Mouse (Mus musculus) CH12.LX (cell line): Measurements from ENCODE around the gene Vac14. TPM values are rescaled to one million over a fixed set of nuclear protein-coding genes. Genes with fewer than 3 reads are reported as not detected.

Source experiments
- DNase-seq: peaks from one replicate; pipeline ENCODE4 v3.0.0-alpha.2; 2013; ENCODE audit errors: extremely low read depth
- H3K27ac ChIP-seq: 2 replicates; pipeline ENCODE4 v1.5.1; 2012; ENCODE audit warnings: low read depth, mild to moderate bottlenecking, control low read depth, moderate library complexity; ENCODE audit not compliant: insufficient read depth
- H3K27me3 ChIP-seq: replicated peaks from 2 replicates; pipeline ENCODE3; 2012; ENCODE audit warnings: inconsistent platforms
- H3K36me3 ChIP-seq, 2 experiments: replicated peaks in 1 of 2; 2 replicates each; pipeline versions ENCODE3 to v1.6.1; 2012; ENCODE audit warnings: inconsistent platforms in 1 of 2, low read length in 1 of 2, mild to moderate bottlenecking in 1 of 2, mixed read lengths in 1 of 2, moderate library complexity in 1 of 2; ENCODE audit not compliant: control insufficient read depth in 1 of 2, insufficient read depth in 1 of 2
- H3K4me1 ChIP-seq, 2 experiments: 2 replicates each; pipeline ENCODE4 v1.6.1; 2012; ENCODE audit warnings: inconsistent platforms in 1 of 2, moderate library complexity in 1 of 2; ENCODE audit not compliant: insufficient read depth in 2 of 2, control insufficient read depth in 1 of 2
- H3K4me2 ChIP-seq: 2 replicates; pipeline ENCODE4 v1.6.1; 2012; ENCODE audit warnings: low read depth, mild to moderate bottlenecking, control low read depth; ENCODE audit not compliant: poor library complexity, insufficient read depth, severe bottlenecking
- H3K4me3 ChIP-seq, 3 experiments: fragments of 150-350 bp in 1 of 3; sonication (generic) in 1 of 3; replicated peaks in 1 of 3; 2 replicates each; pipeline versions ENCODE3 to v1.5.1; 2011 to 2012; ENCODE audit warnings: low read depth in 2 of 3, low read length in 2 of 3, mild to moderate bottlenecking in 2 of 3, moderate library complexity in 2 of 3, control low read depth in 1 of 3, improper control_type of control experiment in 1 of 3, inconsistent platforms in 1 of 3, mixed read lengths in 1 of 3; ENCODE audit not compliant: poor library complexity in 1 of 3
- H3K79me2 ChIP-seq: replicated peaks from 2 replicates; pipeline ENCODE4 v1.6.1; 2012; ENCODE audit warnings: mild to moderate bottlenecking, moderate library complexity; ENCODE audit not compliant: control insufficient read depth, poor library complexity, insufficient read depth, severe bottlenecking; ENCODE audit errors: extremely low read depth
- H3K9ac ChIP-seq: 2 replicates; pipeline ENCODE4 v1.6.1; 2012; ENCODE audit warnings: low read depth, mild to moderate bottlenecking, control low read depth, moderate library complexity; ENCODE audit not compliant: insufficient read depth
- H3K9me3 ChIP-seq: replicated peaks from 2 replicates; pipeline ENCODE3; 2012; ENCODE audit warnings: low read length, inconsistent platforms, mixed read lengths
- CHD2 ChIP-seq: IDR thresholded peaks from 2 replicates; pipeline ENCODE4 v1.6.1; 2011; ENCODE audit warnings: low read length, improper control_type of control experiment
- EP300 ChIP-seq: IDR thresholded peaks from 2 replicates; pipeline ENCODE4 v1.6.1; 2011; ENCODE audit warnings: low read length, improper control_type of control experiment
- ETS1 ChIP-seq: conservative IDR thresholded peaks from 2 replicates; pipeline ENCODE4 v1.6.1; 2012; ENCODE audit warnings: low read depth, mild to moderate bottlenecking, inconsistent platforms, low read length, improper control_type of control experiment, moderate library complexity
- GABPA ChIP-seq: IDR thresholded peaks from 2 replicates; pipeline ENCODE4 v1.6.1; 2012; ENCODE audit warnings: low read depth, low read length, improper control_type of control experiment, inconsistent platforms; ENCODE audit not compliant: insufficient replicate concordance
- JUN ChIP-seq: IDR thresholded peaks from 2 replicates; pipeline ENCODE4 v1.6.1; 2011; ENCODE audit warnings: low read depth, mild to moderate bottlenecking, low read length, improper control_type of control experiment, moderate library complexity; ENCODE audit not compliant: insufficient read depth
- JUND ChIP-seq: conservative IDR thresholded peaks from 2 replicates; pipeline ENCODE4 v1.6.1; 2011; ENCODE audit warnings: low read depth, low read length, improper control_type of control experiment
- KAT2A ChIP-seq: IDR thresholded peaks from 2 replicates; pipeline ENCODE4 v1.6.1; 2012; ENCODE audit warnings: low read length, improper control_type of control experiment, inconsistent platforms; ENCODE audit not compliant: insufficient replicate concordance
- MXI1 ChIP-seq: IDR thresholded peaks from 2 replicates; pipeline ENCODE4 v1.6.1; 2011; ENCODE audit warnings: mild to moderate bottlenecking, low read depth, low read length, improper control_type of control experiment
- NELFE ChIP-seq: IDR thresholded peaks from 2 replicates; pipeline ENCODE4 v1.6.1; 2011; ENCODE audit warnings: low read depth, low read length, improper control_type of control experiment
- POLR2A ChIP-seq: IDR thresholded peaks from 2 replicates; pipeline ENCODE4 v1.6.1; 2011; ENCODE audit warnings: low read depth, mild to moderate bottlenecking, improper control_type of control experiment, low read length
- POLR2AphosphoS2 ChIP-seq: IDR thresholded peaks from 2 replicates; pipeline ENCODE4 v1.6.1; 2011; ENCODE audit warnings: low read depth, low read length, improper control_type of control experiment
- SIN3A ChIP-seq: IDR thresholded peaks from 2 replicates; pipeline ENCODE4 v1.6.1; 2012; ENCODE audit warnings: low read length, improper control_type of control experiment, inconsistent platforms
- SMC3 ChIP-seq: IDR thresholded peaks from 2 replicates; pipeline ENCODE4 v1.6.1; 2011; ENCODE audit warnings: low read depth, low read length, improper control_type of control experiment
- TBP ChIP-seq: conservative IDR thresholded peaks from 2 replicates; pipeline ENCODE4 v1.6.1; 2011; ENCODE audit warnings: low read depth, low read length, improper control_type of control experiment
- ZC3H11A ChIP-seq: IDR thresholded peaks from 2 replicates; pipeline ENCODE4 v1.6.1; 2012; ENCODE audit warnings: low read depth, mild to moderate bottlenecking, inconsistent platforms, low read length, improper control_type of control experiment
- ZKSCAN1 ChIP-seq: IDR thresholded peaks from 2 replicates; pipeline ENCODE4 v1.6.1; 2012; ENCODE audit warnings: low read depth, inconsistent platforms, low read length, improper control_type of control experiment, borderline replicate concordance
- ZNF384 ChIP-seq: IDR thresholded peaks from 2 replicates; pipeline ENCODE4 v1.6.1; 2012; ENCODE audit warnings: low read depth, low read length, improper control_type of control experiment, inconsistent platforms
- dilution Hi-C: fragments of 300-500 bp; cut with MboI; formaldehyde crosslinking; loops from 2 replicates; pipeline ENCODE4 v1.14.3; 2020; ENCODE audit warnings: low sequenced_read_pairs; ENCODE audit not compliant: extremely low pct_unique_long_range_greater_than_20kb, extremely low pct_ligation_motif_present
- in situ Hi-C: fragments of 300-500 bp; cut with MboI; formaldehyde crosslinking; loops from 3 replicates; pipeline ENCODE4 v1.14.3; 2019; ENCODE audit warnings: low sequenced_read_pairs, low pct_ligation_motif_present, low pct_unique_long_range_greater_than_20kb, mixed read lengths
- polyA plus RNA-seq: library from polyadenylated mRNA; unstranded; fragments of >175 nt; gene quantifications from 2 replicates; pipeline ENCODE4 v1.2.1, GENCODE M21; 2012; ENCODE audit warnings: low read depth; ENCODE audit not compliant: insufficient read length
- total RNA-seq, 2 experiments: library from RNA; depleted of rRNA; stranded (reverse); fragments of 300-350 nt in 1 of 2; fragments of >200 nt in 1 of 2; gene quantifications; 2 replicates each; pipeline ENCODE4 v1.2.3; 2012 to 2014

The Vac14 gene
- total and polyA plus RNA-seq, 3 experiments = 20.9 to 73.8 (median 28.2) TPM

- DNase-seq = no peak
- Histone ChIP-seq H3K9ac (no peak overlapping the region), H3K79me2 (no peaks in the 10 kb centered on the region), H3K36me3 (no peaks in the 10 kb centered on the region), H3K4me2 (no peak overlapping the region), H3K27me3 (no peaks in the 10 kb centered on the region), H3K27ac (no peak overlapping the region), H3K4me1 (peaks cover 0 to 3% of the 10 kb centered on the region in 2 experiments; a peak in 1 of 4 replicates), H3K4me3 (no peak overlapping the region), H3K9me3 (no peaks in the 10 kb centered on the region)
- dilution Hi-C loops = no loop called here
- in situ Hi-C loops = no loop called here
- TF ChIP-seq SMC3 = no peak
- no peak for TF ChIP-seq NELFE
- TF ChIP-seq EP300 = no peak
- no peak for TF ChIP-seq MXI1
- no peak for TF ChIP-seq ZKSCAN1
- TF ChIP-seq TBP = no peak
- no peak for TF ChIP-seq SIN3A
- no peak for TF ChIP-seq POLR2AphosphoS2
- no peak for TF ChIP-seq GABPA
- TF ChIP-seq KAT2A = no peak
- no peak for TF ChIP-seq ZNF384
Measured at GRCm38 (mm10) chr8:110731346-110731859, 113.0 kb downstream of the Vac14 start.

GRCm38 (mm10) chr8:110733036-110733435, 114.7 kb downstream of the Vac14 start:
- dilution Hi-C loops = no loop called here
- Histone ChIP-seq H3K79me2 (no peaks in the 10 kb centered on the region), H3K4me3 (no peak overlapping the region), H3K4me2 (no peak overlapping the region), H3K36me3 (peaks cover 0 to 2% of the 10 kb centered on the region in 2 experiments), H3K27me3 (no peaks in the 10 kb centered on the region), H3K4me1 (no peaks in the 10 kb centered on the region; a peak in 1 of 4 replicates), H3K9me3 (no peaks in the 10 kb centered on the region), H3K27ac (no peak overlapping the region), H3K9ac (no peak overlapping the region)
- DNase-seq = no peak
- TF ChIP-seq CHD2 (no peak), ZC3H11A (no peak), JUN (no peak), ETS1 (no peak), POLR2A (no peak), JUND (no peak)
- in situ Hi-C loops = no loop called here
